Mouse (Mus musculus): ENCODE results near the gene Als2cl. TPM values are rescaled to one million over a fixed set of nuclear protein-coding genes. Genes with fewer than 3 reads are reported as not detected.
A peak's percentile ranks its signal among the peaks of the same experiment; 100 is the strongest.

Als2cl gene
- polyA plus RNA-seq, 1 experiment from 2014 or later, result 4.1 TPM

- H3K9me3 ChIP-seq (replicated peaks; ENCODE audit: low read length), result no peaks in the 10 kb centered on the region
- 17% methylated on average over 7 of the region's 7 CpGs for WGBS
- no peak overlapping the region for H3K4me3 ChIP-seq (replicated peaks; ENCODE audit: low read depth, low read length)
- no peak overlapping the region for H3K9ac ChIP-seq (ENCODE audit: low read depth, low read length)
- peak; percentile 12 for DNase-seq (ENCODE audit: low spot score)
- peaks cover 6% of the 10 kb centered on the region for H3K4me1 ChIP-seq (replicated peaks; ENCODE audit: insufficient read depth, low read length)
- no peak overlapping the region for H3K27ac ChIP-seq
- H3K27me3 ChIP-seq (ENCODE audit: insufficient read depth, low read length), result no peaks in the 10 kb centered on the region
- 0 out of 2 replicates have a peak, but pooled peaks cover 5% of the 10 kb centered on the region for H3K36me3 ChIP-seq (ENCODE audit: insufficient read depth, low read length)
- peak overlapping the region; percentile 37 for H3K4me2 ChIP-seq (ENCODE audit: low read length)
- TF ChIP-seq CTCF (IDR thresholded peaks at IDR 0.05; ENCODE audit: low read depth), result no peak
- peak; percentile 16; the same call in 1 of the 2 replicates for ATAC-seq (replicated peaks; ENCODE audit: low FRiP score, low read depth)
These were observed 16.3 kb downstream of the Als2cl start for GRCm38 (mm10) chr9:110895994-110896393.

- DNase-seq (ENCODE audit: low spot score) (peak; percentile 19), ATAC-seq (replicated peaks; ENCODE audit: low FRiP score, low read depth) (peak; percentile 27)
- H3K36me3 ChIP-seq (ENCODE audit: insufficient read depth, low read length), result 0 out of 2 replicates have a peak, but pooled peaks cover 5% of the 10 kb centered on the region
- H3K27ac ChIP-seq, result no peak overlapping the region
- no peak overlapping the region for H3K9ac ChIP-seq (ENCODE audit: low read depth, low read length)
- no peak overlapping the region for H3K4me3 ChIP-seq (replicated peaks; ENCODE audit: low read depth, low read length)
- H3K4me2 ChIP-seq (ENCODE audit: low read length), result peak overlapping the region; percentile 37
- H3K27me3 ChIP-seq (ENCODE audit: insufficient read depth, low read length), result no peaks in the 10 kb centered on the region
- H3K4me1 ChIP-seq (replicated peaks; ENCODE audit: insufficient read depth, low read length), result peaks cover 6% of the 10 kb centered on the region
- TF ChIP-seq CTCF (IDR thresholded peaks at IDR 0.05; ENCODE audit: low read depth), result no peak
- WGBS, result 8% methylated on average over 6 of the region's 6 CpGs
- no peaks in the 10 kb centered on the region for H3K9me3 ChIP-seq (replicated peaks; ENCODE audit: low read length)
These were observed 16.9 kb downstream of the Als2cl start for GRCm38 (mm10) chr9:110896595-110896994.

DNA sequence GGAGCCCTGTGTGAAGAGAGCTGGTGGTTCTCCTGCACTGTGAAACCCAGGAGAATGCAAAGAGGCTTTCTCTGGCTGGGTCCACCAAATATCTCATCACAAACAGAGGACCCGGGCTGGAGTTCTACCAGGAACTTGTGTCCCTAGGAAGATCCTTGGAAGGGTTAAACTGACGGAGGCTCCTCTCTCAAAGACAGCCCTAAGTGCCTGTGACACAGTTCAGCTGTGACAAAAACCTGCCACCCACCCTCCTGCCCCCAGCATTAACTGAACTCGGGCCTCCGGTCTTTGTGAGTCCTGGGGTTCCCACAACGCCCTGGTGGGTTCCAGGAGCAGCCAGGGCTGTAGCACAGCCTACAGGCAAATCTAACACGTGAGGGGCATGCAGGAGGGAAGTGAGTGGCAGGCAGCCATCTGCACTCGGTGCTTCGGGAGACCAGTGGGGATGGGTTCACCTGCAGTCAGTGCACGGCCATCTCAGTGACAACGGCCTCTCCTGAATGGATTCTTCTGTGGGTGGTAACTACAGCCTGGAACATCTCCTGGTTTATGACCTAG, 19.9 kb downstream of the Als2cl start:
- Histone ChIP-seq H3K36me3 (ENCODE audit: insufficient read depth, low read length) (0 out of 2 replicates have a peak, but pooled peaks cover 5% of the 10 kb centered on the region), H3K4me3 (replicated peaks; ENCODE audit: low read depth, low read length) (no peak overlapping the region), H3K9me3 (replicated peaks; ENCODE audit: low read length) (no peaks in the 10 kb centered on the region), H3K4me1 (replicated peaks; ENCODE audit: insufficient read depth, low read length) (peaks cover 6% of the 10 kb centered on the region), H3K4me2 (ENCODE audit: low read length) (no peak overlapping the region), H3K9ac (ENCODE audit: low read depth, low read length) (no peak overlapping the region), H3K27me3 (ENCODE audit: insufficient read depth, low read length) (no peaks in the 10 kb centered on the region), H3K27ac (no peak overlapping the region)
- no peak for TF ChIP-seq CTCF (IDR thresholded peaks at IDR 0.05; ENCODE audit: low read depth)
- WGBS, result 44% methylated on average over 10 of the region's 10 CpGs
- DNase-seq (ENCODE audit: low spot score) (no peak), ATAC-seq (replicated peaks; ENCODE audit: low FRiP score, low read depth) (no peak)

DNA sequence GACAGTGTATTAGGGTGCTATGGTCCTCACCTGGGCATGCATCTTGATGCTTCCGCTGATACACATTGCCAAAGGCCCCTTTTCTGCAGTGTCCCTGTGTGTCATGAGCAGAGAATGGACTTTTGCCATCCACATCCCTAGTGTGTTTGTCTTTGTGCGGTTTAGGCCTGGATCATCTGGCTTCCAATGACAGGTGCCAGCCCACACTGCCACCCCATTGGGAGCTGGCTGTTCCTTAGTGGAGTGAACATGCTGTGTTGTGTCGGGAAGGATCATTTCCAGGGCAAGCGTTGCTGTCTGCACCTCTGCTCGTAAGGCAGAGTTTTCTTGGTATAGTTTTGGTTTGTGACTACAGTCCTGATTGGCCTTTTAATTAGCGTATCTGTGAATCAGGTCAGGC, 21.5 kb downstream of the Als2cl start:
- Histone ChIP-seq H3K36me3 (ENCODE audit: insufficient read depth, low read length) (0 out of 2 replicates have a peak, but pooled peaks cover 5% of the 10 kb centered on the region), H3K27ac (no peak overlapping the region), H3K9me3 (replicated peaks; ENCODE audit: low read length) (no peaks in the 10 kb centered on the region), H3K4me2 (ENCODE audit: low read length) (no peak overlapping the region), H3K4me1 (replicated peaks; ENCODE audit: insufficient read depth, low read length) (peaks cover 4% of the 10 kb centered on the region), H3K4me3 (replicated peaks; ENCODE audit: low read depth, low read length) (no peak overlapping the region), H3K27me3 (ENCODE audit: insufficient read depth, low read length) (no peaks in the 10 kb centered on the region), H3K9ac (ENCODE audit: low read depth, low read length) (no peak overlapping the region)
- no peak for DNase-seq (ENCODE audit: low spot score)
- WGBS, result 94% methylated on average over 6 of the region's 6 CpGs
- no peak for TF ChIP-seq CTCF (IDR thresholded peaks at IDR 0.05; ENCODE audit: low read depth)
- no peak for ATAC-seq (replicated peaks; ENCODE audit: low FRiP score, low read depth)

GRCm38 (mm10) chr9:110902271-110902670, 22.6 kb downstream of the Als2cl start:
- no peak for TF ChIP-seq CTCF (IDR thresholded peaks at IDR 0.05; ENCODE audit: low read depth)
- H3K9me3 ChIP-seq (replicated peaks; ENCODE audit: low read length), result no peaks in the 10 kb centered on the region
- H3K4me1 ChIP-seq (replicated peaks; ENCODE audit: insufficient read depth, low read length), result no peaks in the 10 kb centered on the region
- ATAC-seq (replicated peaks; ENCODE audit: low FRiP score, low read depth) (no peak), DNase-seq (ENCODE audit: low spot score) (no peak)
- 0 out of 2 replicates have a peak, but pooled peaks cover 5% of the 10 kb centered on the region for H3K36me3 ChIP-seq (ENCODE audit: insufficient read depth, low read length)
- WGBS, result 84% methylated on average over 4 of the region's 4 CpGs
- H3K4me3 ChIP-seq (replicated peaks; ENCODE audit: low read depth, low read length), result no peak overlapping the region
- H3K4me2 ChIP-seq (ENCODE audit: low read length), result no peak overlapping the region
- H3K27ac ChIP-seq, result no peak overlapping the region
- H3K27me3 ChIP-seq (ENCODE audit: insufficient read depth, low read length), result no peaks in the 10 kb centered on the region
- no peak overlapping the region for H3K9ac ChIP-seq (ENCODE audit: low read depth, low read length)

DNA sequence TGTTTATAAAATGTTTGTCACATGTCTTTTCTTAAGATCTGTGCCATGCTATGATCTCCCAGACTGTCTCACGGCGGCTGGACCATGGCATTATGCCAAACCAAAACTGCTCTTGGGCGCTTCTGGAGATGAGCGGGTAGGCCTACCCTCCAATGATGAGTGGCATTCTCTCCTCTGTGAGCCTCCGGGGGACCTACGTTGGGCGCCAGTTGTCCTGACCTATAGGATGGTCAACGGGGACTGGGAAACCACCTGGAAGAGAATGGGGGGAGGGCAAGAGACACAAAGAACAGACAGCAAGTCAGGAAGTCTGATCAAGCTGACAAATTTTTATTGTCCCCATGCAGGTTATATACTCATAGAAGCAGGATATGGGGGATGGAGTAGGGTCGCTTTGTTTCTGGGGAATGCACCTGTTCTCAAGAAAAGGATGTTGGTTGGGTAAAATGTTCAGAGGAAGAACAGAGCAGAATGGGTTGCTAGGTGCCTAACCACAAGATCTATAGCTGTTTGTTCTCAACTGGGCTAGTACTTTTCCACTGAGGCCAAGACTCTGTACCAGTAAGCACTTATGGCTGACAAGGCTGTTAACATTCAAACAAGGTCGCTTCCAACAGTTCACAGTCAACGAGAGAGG, 27.6 kb downstream of the Als2cl start:
- no peak for TF ChIP-seq CTCF (IDR thresholded peaks at IDR 0.05; ENCODE audit: low read depth)
- Histone ChIP-seq H3K27me3 (ENCODE audit: insufficient read depth, low read length) (no peaks in the 10 kb centered on the region), H3K27ac (no peak overlapping the region), H3K4me1 (replicated peaks; ENCODE audit: insufficient read depth, low read length) (no peaks in the 10 kb centered on the region), H3K36me3 (ENCODE audit: insufficient read depth, low read length) (no peaks in the 10 kb centered on the region), H3K9ac (ENCODE audit: low read depth, low read length) (no peak overlapping the region), H3K4me3 (replicated peaks; ENCODE audit: low read depth, low read length) (no peak overlapping the region), H3K4me2 (ENCODE audit: low read length) (no peak overlapping the region), H3K9me3 (replicated peaks; ENCODE audit: low read length) (no peaks in the 10 kb centered on the region)
- 92% methylated on average over 11 of the region's 11 CpGs for WGBS
- ATAC-seq (replicated peaks; ENCODE audit: low FRiP score, low read depth) (no peak), DNase-seq (ENCODE audit: low spot score) (no peak)

Measured in kidney, postnatal 0 days (tissue).